Mouse (Mus musculus) heart, postnatal 4 days (tissue): ENCODE measurements around the gene Hoxa7. TPM values are rescaled to one million over a fixed set of nuclear protein-coding genes. Genes with fewer than 3 reads are reported as not detected.

Experiments used
- microRNA-seq, 2 experiments: library from miRNA; unstranded; fragments of <30 nt; microRNA quantifications; one replicate each; pipeline ENCODE4 v1.2.0; 2021 to 2022
- total RNA-seq, 2 experiments: library from RNA; stranded (reverse); gene quantifications; 2 replicates each; pipeline ENCODE4 v1.2.3; 2021

Hoxa7 gene
- total RNA-seq, 2 experiments from 2014 or later = 0.20 TPM; not detected in 1

Small RNA genes within 50 kb of the gene (microRNA-seq; reads per million reads assigned to microRNA genes)
- gene Mir196b = 73.3 to 90.4 reads per million in 2 experiments

Other genes starting within 250 kb of the Hoxa7 start
- 10 to 100 TPM in 1 of 2 experiments, 1 to 10 TPM in 1; 9.5 to 11.8 TPM for gene Skap2, start 209.3 kb downstream of the Hoxa7 start, total RNA-seq
- under 1 TPM; 0.19 to 0.23 TPM for gene Hoxa1, start 63.5 kb downstream of the Hoxa7 start, total RNA-seq
- under 1 TPM; 0.60 to 0.68 TPM for gene Hoxa2, start 57.0 kb downstream of the Hoxa7 start, total RNA-seq
- gene 5730596B20Rik, start 44.4 kb downstream of the Hoxa7 start, total RNA-seq = under 1 TPM; 0.20 to 0.29 TPM
- under 1 TPM; 0.71 to 0.86 TPM for gene Hoxa4, start 30.1 kb downstream of the Hoxa7 start, total RNA-seq
- 1 to 10 TPM; 1.3 to 1.5 TPM for gene Hoxa5, start 17.3 kb downstream of the Hoxa7 start, total RNA-seq
- gene Hoxa6, start 13.1 kb downstream of the Hoxa7 start, total RNA-seq = not detected
- 1 to 10 TPM; 1.4 TPM for gene Hoxa3, start 8.5 kb downstream of the Hoxa7 start, total RNA-seq
- not detected for gene Gm28308, start 8.5 kb downstream of the Hoxa7 start, total RNA-seq
- gene Hoxa9, start 9.2 kb upstream of the Hoxa7 start, total RNA-seq = not detected
- gene Hoxa10, start 19.0 kb upstream of the Hoxa7 start, total RNA-seq = not detected
- not detected for gene Hoxa11, start 24.0 kb upstream of the Hoxa7 start, total RNA-seq
- not detected for gene Hoxa13, start 39.0 kb upstream of the Hoxa7 start, total RNA-seq
- gene Evx1, start 91.6 kb upstream of the Hoxa7 start, total RNA-seq = not detected